Mouse (Mus musculus) adrenal gland, postnatal 25 days (tissue): Measurements from ENCODE around the gene Cdc27. TPM values are rescaled to one million over a fixed set of nuclear protein-coding genes. Genes with fewer than 3 reads are reported as not detected.

Source experiments
- DNase-seq: peaks from one replicate; pipeline ENCODE4 v3.0.0; 2021; ENCODE audit warnings: mixed read lengths
- long read RNA-seq: library from polyadenylated mRNA; stranded (forward); transcript quantifications from one replicate; pipeline ENCODE4 v2.0.0, GENCODE M21; 2021
- total RNA-seq: library from RNA; stranded (reverse); gene quantifications from 2 replicates; pipeline ENCODE4 v1.2.3, GENCODE M21; 2021

Cdc27 gene
- total RNA-seq = 54.9 and 68.9 TPM in 2 replicates
- long read RNA-seq, full-length matches to known transcripts = 1 of 10 reads
- long read RNA-seq, partial matches to known transcripts = 3 of 10 reads
- long read RNA-seq, other reads (novel, unspliced or antisense) = 6 of 10 reads

GRCm38 (mm10) chr11:104550406-104550974 is at the start of gene Cdc27, which contains the start of gene Myl4:
TSS of gene Cdc27 (minus strand) at chr11:104550620.
TSS of gene Myl4 (plus strand) at chr11:104550663.
- peak; percentile 97 for DNase-seq

DNA sequence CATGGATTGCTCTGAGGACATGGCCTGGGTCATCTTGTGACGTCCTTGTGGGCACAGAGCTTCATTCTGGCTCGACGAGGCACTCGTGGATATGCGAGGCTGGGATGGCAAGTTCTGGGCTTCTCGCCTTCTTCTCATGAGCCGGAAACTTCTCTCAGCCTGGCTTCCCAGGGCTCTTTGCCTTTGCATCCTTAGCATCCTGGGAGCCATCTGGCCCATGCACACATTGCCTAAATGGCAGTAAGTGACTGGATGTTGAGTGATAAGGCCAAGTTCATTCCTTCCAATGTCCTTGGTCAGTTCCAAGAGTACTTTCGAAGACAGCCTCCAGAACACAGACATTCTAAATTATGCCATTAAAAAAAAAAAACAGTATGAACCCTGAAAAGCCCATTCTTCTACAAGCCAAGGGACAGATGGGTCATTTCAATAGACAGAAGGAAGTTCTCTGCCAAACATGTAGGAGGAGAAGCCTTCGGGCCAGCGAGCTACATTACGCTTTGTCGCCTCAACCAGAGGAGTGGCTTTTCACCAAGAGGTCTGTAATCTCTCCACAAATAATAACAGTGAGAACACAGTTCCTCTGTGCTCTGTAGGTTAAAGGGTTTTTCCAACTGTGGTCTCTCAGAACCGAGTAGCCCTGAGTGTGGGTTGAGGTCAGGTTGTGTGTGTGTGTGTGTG is 49.0 kb upstream of the Cdc27 start:
- no peak for DNase-seq

GRCm38 (mm10) chr11:104596365-104596764 is 45.9 kb upstream of the Cdc27 start:
- no peak for DNase-seq

- no peak for DNase-seq
Observed at GRCm38 (mm10) chr11:104592066-104592835, 41.8 kb upstream of the Cdc27 start.

GRCm38 (mm10) chr11:104590148-104590547 is 39.7 kb upstream of the Cdc27 start:
- DNase-seq = peak; percentile 62

DNA sequence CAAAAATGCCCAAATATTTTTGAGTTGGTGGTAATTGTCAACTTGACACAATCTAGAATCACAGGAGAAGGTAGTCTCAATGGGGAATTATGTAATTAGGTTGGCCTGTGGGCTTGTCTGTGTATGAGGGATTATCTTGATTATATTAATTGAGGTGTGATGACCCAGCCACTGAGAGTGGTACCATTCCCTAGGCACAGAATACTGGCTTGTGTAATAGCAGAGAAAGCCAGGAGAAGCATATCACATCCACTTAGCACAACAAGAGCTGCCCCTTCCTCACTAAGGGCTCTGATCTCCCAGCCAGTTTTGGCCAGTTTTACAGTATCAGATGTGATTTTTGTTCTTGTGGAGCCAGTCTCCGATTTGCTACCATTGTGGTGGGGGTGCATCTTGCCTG is 39.1 kb upstream of the Cdc27 start:
- DNase-seq = no peak

GRCm38 (mm10) chr11:104588513-104588912 is 38.1 kb upstream of the Cdc27 start:
- no peak for DNase-seq

GRCm38 (mm10) chr11:104587904-104588303 is 37.5 kb upstream of the Cdc27 start:
- no peak for DNase-seq

GRCm38 (mm10) chr11:104585495-104585894 is 35.1 kb upstream of the Cdc27 start:
- no peak for DNase-seq

- DNase-seq = no peak
Observed at GRCm38 (mm10) chr11:104582630-104583364, 32.4 kb upstream of the Cdc27 start.

DNA sequence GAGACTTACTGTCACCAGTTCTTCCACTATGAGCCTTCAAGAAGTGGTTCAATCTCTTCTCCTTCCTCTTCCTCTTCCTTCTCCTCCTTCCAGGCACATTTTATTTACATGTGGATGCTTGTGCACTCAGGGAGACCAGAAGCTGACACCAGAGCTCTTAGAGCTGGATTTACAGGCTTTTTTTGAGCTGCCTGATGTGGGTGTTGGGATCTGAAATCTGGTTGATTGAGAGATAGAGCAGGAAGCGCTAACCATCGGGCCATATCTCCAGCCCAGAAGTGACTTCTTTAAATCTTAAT is 31.8 kb upstream of the Cdc27 start:
- no peak for DNase-seq

GRCm38 (mm10) chr11:104581446-104582307 is 31.3 kb upstream of the Cdc27 start:
- no peak for DNase-seq

DNA sequence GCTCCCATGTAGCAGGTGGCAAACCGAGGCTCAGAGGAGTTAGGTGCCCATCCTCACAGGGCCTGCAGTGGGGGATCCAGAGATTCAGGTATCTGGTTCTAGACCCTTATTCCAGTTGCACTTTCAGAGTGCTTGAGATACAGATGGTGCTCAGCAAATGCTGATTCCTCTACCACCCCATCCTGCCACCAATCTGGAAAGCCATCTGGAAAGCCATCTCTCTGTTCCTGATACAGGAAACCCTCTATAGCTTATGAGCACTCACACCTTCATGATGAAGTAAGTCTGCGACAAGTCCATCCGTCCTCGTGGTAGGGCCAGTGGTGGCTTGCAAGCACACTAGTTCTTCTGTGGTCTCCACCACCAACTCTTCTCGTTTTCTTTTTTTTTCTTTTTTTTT is 30.2 kb upstream of the Cdc27 start:
- DNase-seq = no peak

GRCm38 (mm10) chr11:104580091-104580490 is 29.7 kb upstream of the Cdc27 start:
- DNase-seq = no peak

DNA sequence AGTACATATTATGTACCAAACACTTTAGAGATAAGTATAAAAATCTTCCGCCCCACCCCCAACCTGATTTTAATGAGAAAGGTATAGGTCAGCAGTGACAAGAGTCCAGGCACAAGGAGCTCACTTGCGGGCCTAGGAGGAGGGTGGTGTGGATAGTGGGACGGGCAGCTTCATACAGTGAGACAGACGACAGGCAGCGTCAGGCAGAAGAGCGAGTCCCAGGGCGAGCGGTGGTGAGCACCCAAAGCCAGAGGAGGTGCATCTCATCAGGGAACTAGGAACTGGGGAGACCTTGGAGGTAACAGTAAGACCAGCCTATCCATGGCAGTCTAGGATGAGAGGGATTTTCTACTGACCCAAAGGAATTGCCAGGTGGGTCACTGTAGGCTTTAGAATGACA is 29.2 kb upstream of the Cdc27 start:
- DNase-seq = no peak

DNA sequence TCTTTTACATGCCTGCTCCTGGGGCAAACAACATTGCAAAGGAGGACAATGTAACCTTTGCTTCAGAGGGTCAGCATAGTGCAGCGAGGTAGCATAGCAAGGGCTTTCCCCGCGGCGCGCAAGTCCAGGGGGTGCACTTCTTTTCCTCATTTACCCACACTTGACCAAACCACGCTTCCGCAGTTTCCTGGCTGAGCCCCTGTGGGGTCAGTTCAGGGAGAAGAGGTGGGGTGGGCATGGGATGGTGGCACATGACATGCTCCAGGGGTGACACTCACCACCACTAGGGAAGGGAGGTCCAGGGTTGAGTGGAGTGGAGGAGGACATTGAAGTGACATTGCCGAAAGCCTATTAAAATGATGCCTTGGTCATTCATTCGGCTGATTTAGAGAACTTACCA is 28.7 kb upstream of the Cdc27 start:
- no peak for DNase-seq

GRCm38 (mm10) chr11:104578074-104578473 is 27.7 kb upstream of the Cdc27 start:
- no peak for DNase-seq

DNA sequence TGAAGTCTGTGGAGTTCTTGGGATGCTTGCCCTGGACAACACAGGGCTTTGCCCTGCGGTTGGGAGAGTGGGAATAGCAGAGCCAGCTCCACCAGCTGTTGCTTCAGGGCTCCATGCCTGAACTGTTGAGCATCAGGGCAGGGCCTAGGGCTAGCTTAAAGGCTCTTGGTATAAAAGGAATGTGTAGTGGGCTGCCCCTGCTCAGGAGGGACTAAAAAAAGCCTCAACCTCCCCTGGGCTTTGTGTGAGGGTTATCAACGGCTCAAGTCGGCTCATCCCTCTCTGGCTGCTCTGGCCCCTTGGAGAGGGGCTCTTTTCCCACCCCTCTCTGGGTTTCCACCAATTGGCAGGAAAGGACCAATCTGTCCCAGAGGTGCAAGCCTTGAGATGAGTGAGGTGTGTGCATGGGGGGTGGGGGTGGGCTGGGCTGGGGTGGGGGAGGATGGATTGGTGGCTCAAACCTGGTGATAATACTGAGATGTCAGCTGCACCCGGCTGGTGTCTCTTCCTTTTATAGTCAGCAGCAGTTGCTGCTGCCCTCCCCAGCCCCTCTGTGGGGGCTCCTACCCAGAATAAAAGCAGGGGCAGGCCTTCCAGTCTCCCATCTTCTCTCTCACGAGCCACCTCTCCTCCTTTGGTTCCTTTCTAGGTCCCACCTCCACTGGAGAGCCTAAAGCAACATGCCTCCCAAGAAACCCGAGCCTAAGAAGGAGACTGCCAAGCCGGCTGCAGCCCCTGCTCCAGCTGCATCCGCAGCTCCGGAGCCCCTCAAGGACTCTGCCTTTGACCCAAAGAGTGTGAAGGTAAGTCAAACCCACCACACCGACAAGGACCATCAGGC is 26.6 kb upstream of the Cdc27 start:
- DNase-seq = no peak

DNA sequence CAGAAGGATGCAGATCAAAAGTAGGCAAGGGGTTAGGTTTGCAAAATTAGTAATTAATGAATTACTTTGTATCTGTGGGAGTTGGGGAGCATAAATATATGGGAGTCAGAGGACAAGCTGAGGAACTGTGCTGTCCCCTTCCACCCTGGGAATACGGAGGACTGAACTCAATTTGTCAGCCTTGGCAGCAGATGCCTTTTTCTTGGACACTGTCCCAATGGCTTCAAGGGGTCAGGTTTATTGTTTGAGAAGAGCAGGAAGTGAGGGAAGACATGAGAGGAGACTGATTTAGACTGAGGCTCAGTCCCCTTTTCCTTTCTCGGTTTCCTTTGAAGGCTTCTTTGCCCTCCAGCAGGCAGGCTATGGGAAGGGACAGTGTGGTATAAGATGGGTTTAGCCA is 22.1 kb upstream of the Cdc27 start:
- DNase-seq = no peak

GRCm38 (mm10) chr11:104572091-104572490 is 21.7 kb upstream of the Cdc27 start:
- no peak for DNase-seq

GRCm38 (mm10) chr11:104571373-104571772 is 21.0 kb upstream of the Cdc27 start:
- peak; percentile 62 for DNase-seq
